Mouse (Mus musculus) forebrain, embryonic 10.5 days (tissue): ENCODE measurements around the gene Armcx6. TPM values are rescaled to one million over a fixed set of nuclear protein-coding genes. Genes with fewer than 3 reads are reported as not detected.
A peak's percentile ranks its signal among the peaks of the same experiment; 100 is the strongest.
"Not testable (repeated sequence)": the region's sequence is repeated elsewhere in the genome, so short reads cannot be mapped to it uniquely, and the experiment has no call there.

Source experiments
- DNase-seq: peaks from one replicate; pipeline ENCODE4 v3.0.0-alpha.2; 2017; ENCODE audit warnings: low spot score; ENCODE audit errors: extremely low spot score
- H3K27ac ChIP-seq: fragments of 300-500 bp; sonication (generic); 2 replicates; pipeline ENCODE4 v1.5.1; 2016; ENCODE audit warnings: mild to moderate bottlenecking
- H3K27me3 ChIP-seq: fragments of 300-500 bp; sonication (generic); 2 replicates; pipeline ENCODE4 v1.6.1; 2016; ENCODE audit warnings: mild to moderate bottlenecking; ENCODE audit not compliant: poor library complexity, severe bottlenecking
- H3K36me3 ChIP-seq: fragments of 300-500 bp; sonication (generic); replicated peaks from 2 replicates; pipeline ENCODE4 v1.6.1; 2016; ENCODE audit warnings: mild to moderate bottlenecking, moderate library complexity
- H3K4me1 ChIP-seq: fragments of 300-500 bp; sonication (generic); 2 replicates; pipeline ENCODE4 v1.6.1; 2016
- H3K4me3 ChIP-seq: fragments of 300-500 bp; sonication (generic); 2 replicates; pipeline ENCODE4 v1.5.1; 2016; ENCODE audit warnings: mild to moderate bottlenecking, moderate library complexity
- H3K9me3 ChIP-seq: fragments of 300-500 bp; sonication (generic); 2 replicates; pipeline ENCODE4 v1.6.1; 2016; ENCODE audit warnings: mild to moderate bottlenecking, moderate library complexity
- WGBS: fragments of 180-500 bp; shearing (Covaris S2); methylation state at CpG from one replicate; pipeline ENCODE4 v1.1.7; 2016; 5-methylcytosine and 5-hydroxymethylcytosine counted together
- polyA plus RNA-seq: library from polyadenylated mRNA; unstranded; fragments of >200 nt; fragmentation: Nextera tagmentation; extraction: Ambion mirVana; gene quantifications from 2 replicates; pipeline ENCODE4 v1.2.1, GENCODE M21; 2016

The Armcx6 gene
- polyA plus RNA-seq: 14.6 and 15.3 TPM in 2 replicates

- Histone ChIP-seq H3K9me3 (no peaks in the 10 kb centered on the region), H3K36me3 (no peaks in the 10 kb centered on the region), H3K4me1 (peaks cover 22% of the 10 kb centered on the region), H3K27ac (peak within 1 kb of the TSS; percentile 84), H3K4me3 (peak within 1 kb of the TSS; percentile 58), H3K27me3 (peaks cover 87% of the 10 kb centered on the region)
- WGBS: 18% methylated on average over 36 of the region's 36 CpGs
- peak; percentile 68 for DNase-seq
Measured at GRCm38 (mm10) chrX:134750764-134751592, at the start of gene Armcx6. TSS of gene Armcx6 (minus strand) at chrX:134751417.

- Histone ChIP-seq H3K36me3 (no peaks in the 10 kb centered on the region), H3K9me3 (no peaks in the 10 kb centered on the region), H3K4me3 (no peak overlapping the region), H3K27ac (no peak overlapping the region), H3K27me3 (peaks cover 60% of the 10 kb centered on the region), H3K4me1 (no peaks in the 10 kb centered on the region)
- DNase-seq: no peak
- 78% methylated on average over 4 of the region's 4 CpGs for WGBS
Measured at GRCm38 (mm10) chrX:134787728-134788127, 36.5 kb upstream of the Armcx6 start.

GRCm38 (mm10) chrX:134763428-134764198 is 12.4 kb upstream of the Armcx6 start:
- H3K9me3 ChIP-seq, H3K27ac ChIP-seq, H3K36me3 ChIP-seq, DNase-seq, H3K4me3 ChIP-seq: not testable (repeated sequence)
- Histone ChIP-seq H3K27me3 (peaks cover 45% of the 10 kb centered on the region), H3K4me1 (peaks cover 11% of the 10 kb centered on the region)
- WGBS: 51% methylated on average over 3 of the region's 4 CpGs

GRCm38 (mm10) chrX:134757293-134757995 is 6.2 kb upstream of the Armcx6 start:
- no peak for DNase-seq
- Histone ChIP-seq H3K4me1 (peaks cover 14% of the 10 kb centered on the region), H3K27me3 (peaks cover 69% of the 10 kb centered on the region), H3K27ac (peak overlapping the region; percentile 87), H3K9me3 (no peaks in the 10 kb centered on the region), H3K36me3 (no peaks in the 10 kb centered on the region), H3K4me3 (peak overlapping the region; percentile 65)
- 23% methylated on average over 13 of the region's 13 CpGs for WGBS

- H3K9me3 ChIP-seq: no peaks in the 10 kb centered on the region
- H3K27ac ChIP-seq: peak within 1 kb of the TSS; percentile 87
- H3K4me1 ChIP-seq: peaks cover 21% of the 10 kb centered on the region
- no peaks in the 10 kb centered on the region for H3K36me3 ChIP-seq
- 19% methylated on average over 46 of the region's 46 CpGs for WGBS
- H3K27me3 ChIP-seq: peaks cover 68% of the 10 kb centered on the region
- peak within 1 kb of the TSS; percentile 65 for H3K4me3 ChIP-seq
- peak; percentile 61 for DNase-seq
Measured at GRCm38 (mm10) chrX:134756434-134757292, 5.4 kb upstream of the Armcx6 start, which contains the start of gene Armcx3. TSS of gene Armcx3 (plus strand) at chrX:134756595.

- Histone ChIP-seq H3K4me3 (no peak overlapping the region), H3K27ac (no peak overlapping the region), H3K4me1 (peaks cover 23% of the 10 kb centered on the region), H3K9me3 (no peaks in the 10 kb centered on the region), H3K36me3 (no peaks in the 10 kb centered on the region), H3K27me3 (peaks cover 87% of the 10 kb centered on the region)
- DNase-seq: no peak
- WGBS: 16% methylated on average over 4 of the region's 4 CpGs
Measured at GRCm38 (mm10) chrX:134752584-134752983, 1.4 kb upstream of the Armcx6 start.

GRCm38 (mm10) chrX:134751910-134752309 is 693 bp upstream of the Armcx6 start:
- DNase-seq: no peak
- Histone ChIP-seq H3K4me1 (peaks cover 22% of the 10 kb centered on the region), H3K4me3 (no peak overlapping the region), H3K36me3 (no peaks in the 10 kb centered on the region), H3K27ac (no peak overlapping the region), H3K27me3 (peaks cover 87% of the 10 kb centered on the region), H3K9me3 (no peaks in the 10 kb centered on the region)
- 55% methylated on average over 2 of the region's 2 CpGs for WGBS

- Histone ChIP-seq H3K27me3 (peaks cover 85% of the 10 kb centered on the region), H3K4me1 (peaks cover 7% of the 10 kb centered on the region), H3K9me3 (no peaks in the 10 kb centered on the region), H3K27ac (no peak overlapping the region), H3K4me3 (no peak overlapping the region), H3K36me3 (no peaks in the 10 kb centered on the region)
- WGBS: 30% methylated on average over 5 of the region's 5 CpGs
- no peak for DNase-seq
Measured at GRCm38 (mm10) chrX:134746459-134746858, 4.8 kb downstream of the Armcx6 start.

- no peaks in the 10 kb centered on the region for H3K9me3 ChIP-seq
- H3K27ac ChIP-seq: no peak overlapping the region
- no peak for DNase-seq
- peaks cover 95% of the 10 kb centered on the region for H3K27me3 ChIP-seq
- H3K4me3 ChIP-seq: no peak overlapping the region
- no peaks in the 10 kb centered on the region for H3K36me3 ChIP-seq
- WGBS: 81% methylated on average over 5 of the region's 5 CpGs
- no peaks in the 10 kb centered on the region for H3K4me1 ChIP-seq
Measured at GRCm38 (mm10) chrX:134741862-134742261, 9.4 kb downstream of the Armcx6 start.

- Histone ChIP-seq H3K4me1 (no peaks in the 10 kb centered on the region), H3K27ac (no peak overlapping the region), H3K27me3 (peaks cover 89% of the 10 kb centered on the region), H3K9me3 (no peaks in the 10 kb centered on the region), H3K4me3 (no peak overlapping the region), H3K36me3 (no peaks in the 10 kb centered on the region)
- 67% methylated on average over 4 of the region's 4 CpGs for WGBS
- no peak for DNase-seq
Measured at GRCm38 (mm10) chrX:134739160-134739559, 12.1 kb downstream of the Armcx6 start.

GRCm38 (mm10) chrX:134737796-134738195 is 13.4 kb downstream of the Armcx6 start:
- Histone ChIP-seq H3K27me3 (peaks cover 91% of the 10 kb centered on the region), H3K27ac (no peak overlapping the region), H3K36me3 (no peaks in the 10 kb centered on the region), H3K4me1 (no peaks in the 10 kb centered on the region), H3K9me3 (no peaks in the 10 kb centered on the region), H3K4me3 (no peak overlapping the region)
- 95% methylated on average over 1 of the region's 1 CpGs for WGBS
- DNase-seq: no peak

- Histone ChIP-seq H3K36me3 (no peaks in the 10 kb centered on the region), H3K27ac (no peak overlapping the region), H3K9me3 (no peaks in the 10 kb centered on the region), H3K27me3 (peaks cover 86% of the 10 kb centered on the region), H3K4me3 (no peak overlapping the region), H3K4me1 (no peaks in the 10 kb centered on the region)
- DNase-seq: no peak
- WGBS: 48% methylated on average over 4 of the region's 4 CpGs
Measured at GRCm38 (mm10) chrX:134729778-134730177, 21.4 kb downstream of the Armcx6 start.
